Mouse (Mus musculus) intestine, postnatal 0 days (tissue): ENCODE measurements at regions not wholly inside any gene's neighbourhood (a gene's known extent, or its start where the extent isn't known, plus 50 kb on each side); places are given as distances from the start of the nearest gene placed in this dataset.

Experiments
- ATAC-seq: fragments of 200-750 bp; cut with Nextera tagmentation; 2 replicates; pipeline ENCODE4 v1.8.0; 2017; ENCODE audit warnings: mild to moderate bottlenecking, moderate TSS enrichment, moderate library complexity
- H3K27ac ChIP-seq: fragments of 300-500 bp; sonication (generic); 2 replicates; pipeline ENCODE4 v1.5.1; 2014; ENCODE audit warnings: mild to moderate bottlenecking, low read depth, low read length, moderate library complexity
- H3K27me3 ChIP-seq: fragments of 300-500 bp; sonication (generic); replicated peaks from 2 replicates; pipeline ENCODE4 v1.6.1; 2014; ENCODE audit warnings: low read length, mixed read lengths; ENCODE audit not compliant: control insufficient read depth, insufficient read depth
- H3K36me3 ChIP-seq: fragments of 300-500 bp; sonication (generic); 2 replicates; pipeline ENCODE4 v1.6.1; 2014; ENCODE audit warnings: mild to moderate bottlenecking, moderate library complexity; ENCODE audit not compliant: control insufficient read depth, insufficient read depth
- H3K4me1 ChIP-seq: fragments of 300-500 bp; sonication (generic); replicated peaks from 2 replicates; pipeline ENCODE4 v1.6.1; 2014; ENCODE audit warnings: antibody characterized with exemption, low read length, mixed read lengths; ENCODE audit not compliant: control insufficient read depth, insufficient read depth
- H3K4me2 ChIP-seq: fragments of 300-500 bp; sonication (generic); replicated peaks from 2 replicates; pipeline ENCODE4 v1.6.1; 2014; ENCODE audit warnings: low read depth, mild to moderate bottlenecking, moderate library complexity
- H3K4me3 ChIP-seq: fragments of 300-500 bp; sonication (generic); 2 replicates; pipeline ENCODE4 v1.5.1; 2014; ENCODE audit warnings: low read depth, low read length
- H3K9ac ChIP-seq: fragments of 300-500 bp; sonication (generic); 2 replicates; pipeline ENCODE4 v1.6.1; 2014; ENCODE audit warnings: mild to moderate bottlenecking, low read depth, low read length
- H3K9me3 ChIP-seq: fragments of 300-500 bp; sonication (generic); 2 replicates; pipeline ENCODE4 v1.6.1; 2016; ENCODE audit warnings: mixed run types; ENCODE audit not compliant: control insufficient read depth
- CTCF ChIP-seq: sonication (generic); IDR thresholded peaks from 2 replicates; pipeline ENCODE4 v1.5.1; 2016; ENCODE audit warnings: low read depth, mild to moderate bottlenecking, control low read depth, antibody characterized with exemption, moderate library complexity
- WGBS: fragments of 180-500 bp; shearing (Covaris S2); extraction: QIAGEN DNeasy Blood & Tissue Kit; methylation state at CpG from one replicate; pipeline ENCODE4 v1.1.7; 2014; 5-methylcytosine and 5-hydroxymethylcytosine counted together

DNA sequence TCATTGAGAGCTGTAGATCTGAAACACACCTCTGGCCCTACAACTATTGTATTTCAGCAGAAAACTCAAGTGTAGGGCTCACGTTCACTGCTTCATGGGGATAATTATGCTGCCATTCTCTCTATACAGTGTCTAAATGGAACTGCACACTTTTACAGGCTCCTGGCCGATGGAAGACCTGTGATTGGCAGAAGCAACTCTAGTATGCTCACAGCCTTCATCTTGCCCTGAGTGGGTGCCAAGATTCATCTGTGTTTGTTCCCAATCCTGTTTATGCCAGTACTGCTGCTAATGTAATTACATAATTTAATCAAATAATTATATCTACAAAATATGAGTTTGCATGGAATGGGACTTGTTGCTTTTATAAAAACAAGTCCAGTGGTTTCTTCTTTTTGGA is 190.3 kb upstream of the Ppargc1a start:
- ATAC-seq, result no peak
- Histone ChIP-seq H3K9me3 (no peaks in the 10 kb centered on the region), H3K4me1 (no peaks in the 10 kb centered on the region), H3K4me3 (no peak overlapping the region), H3K27me3 (no peaks in the 10 kb centered on the region), H3K36me3 (no peaks in the 10 kb centered on the region), H3K27ac (no peak overlapping the region), H3K4me2 (no peak overlapping the region), H3K9ac (no peak overlapping the region)
- 85% methylated on average over 2 of the region's 2 CpGs for WGBS
- TF ChIP-seq CTCF, result no peak

DNA sequence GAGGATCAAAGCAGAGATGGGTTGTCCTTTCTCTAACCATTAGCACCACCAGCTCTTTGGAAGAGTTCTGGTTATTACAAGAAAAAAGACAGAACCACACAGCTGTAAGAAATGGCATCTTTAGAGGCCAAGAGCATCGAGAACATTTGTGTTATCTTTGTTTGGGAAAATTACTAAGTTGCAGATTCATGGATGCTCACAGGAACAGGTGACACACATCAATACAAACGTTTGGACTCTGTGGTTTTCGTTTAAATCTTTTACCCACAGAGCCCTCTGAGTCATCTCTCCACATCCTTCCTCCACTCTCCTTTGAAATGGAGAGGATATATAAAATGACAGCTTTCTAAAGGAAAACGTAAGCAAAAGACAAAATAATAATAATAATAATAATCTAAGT is 184.5 kb upstream of the Ppargc1a start:
- no peaks in the 10 kb centered on the region for H3K4me1 ChIP-seq
- no peak for ATAC-seq
- 54% methylated on average over 4 of the region's 4 CpGs for WGBS
- no peak for TF ChIP-seq CTCF
- H3K36me3 ChIP-seq, result no peaks in the 10 kb centered on the region
- no peaks in the 10 kb centered on the region for H3K27me3 ChIP-seq
- H3K9me3 ChIP-seq, result no peaks in the 10 kb centered on the region
- no peak overlapping the region for H3K9ac ChIP-seq
- no peak overlapping the region for H3K27ac ChIP-seq
- no peak overlapping the region for H3K4me3 ChIP-seq
- no peak overlapping the region for H3K4me2 ChIP-seq

DNA sequence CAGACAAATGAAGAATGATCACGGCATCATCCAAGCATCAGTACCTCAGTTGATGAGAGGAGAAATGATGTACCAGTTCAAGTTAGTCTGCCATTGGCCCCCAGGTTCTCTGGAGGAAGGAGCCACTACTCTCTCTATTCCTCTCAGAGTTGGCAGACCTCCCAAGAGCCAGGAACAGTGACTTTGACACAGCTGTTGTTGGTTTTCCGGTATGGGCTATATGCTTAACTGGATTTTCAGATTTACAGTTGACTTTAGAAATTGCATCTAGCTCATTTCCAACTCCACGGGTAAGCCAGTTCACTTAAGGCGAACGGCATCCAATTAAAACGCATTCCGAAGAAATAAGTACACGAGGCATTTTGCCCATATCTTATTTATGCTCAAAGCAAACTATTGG is 182.9 kb upstream of the Ppargc1a start:
- no peak overlapping the region for H3K4me2 ChIP-seq
- no peak for ATAC-seq
- WGBS, result 74% methylated on average over 8 of the region's 8 CpGs
- no peak overlapping the region for H3K27ac ChIP-seq
- no peak overlapping the region for H3K9ac ChIP-seq
- H3K4me3 ChIP-seq, result no peak overlapping the region
- H3K4me1 ChIP-seq, result no peaks in the 10 kb centered on the region
- H3K27me3 ChIP-seq, result no peaks in the 10 kb centered on the region
- no peak for TF ChIP-seq CTCF
- no peaks in the 10 kb centered on the region for H3K36me3 ChIP-seq
- H3K9me3 ChIP-seq, result no peaks in the 10 kb centered on the region

DNA sequence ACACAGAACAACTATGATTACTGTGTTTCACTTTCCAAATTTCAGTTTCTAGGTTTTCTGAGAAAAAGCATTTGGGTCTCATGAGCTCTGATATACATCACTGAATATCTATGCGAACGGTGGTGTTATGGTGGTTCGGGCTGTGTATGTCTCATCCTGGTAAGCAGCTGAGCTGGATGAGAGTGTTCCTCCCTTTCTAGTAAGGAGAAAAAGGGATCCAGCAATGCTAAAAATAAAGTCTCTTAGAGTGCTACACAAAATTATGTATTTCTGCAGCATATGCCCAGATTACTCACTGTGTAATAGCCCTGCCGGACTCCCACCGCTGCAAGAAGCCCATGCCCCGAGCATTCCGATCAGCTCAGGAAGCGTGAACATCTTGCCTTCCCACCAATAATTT is 173.4 kb upstream of the Ppargc1a start:
- Histone ChIP-seq H3K4me2 (no peak overlapping the region), H3K9ac (no peak overlapping the region), H3K4me1 (no peaks in the 10 kb centered on the region), H3K4me3 (no peak overlapping the region), H3K9me3 (no peaks in the 10 kb centered on the region), H3K27me3 (no peaks in the 10 kb centered on the region), H3K36me3 (no peaks in the 10 kb centered on the region), H3K27ac (no peak overlapping the region)
- TF ChIP-seq CTCF, result no peak
- WGBS, result 95% methylated on average over 8 of the region's 8 CpGs
- ATAC-seq, result no peak

DNA sequence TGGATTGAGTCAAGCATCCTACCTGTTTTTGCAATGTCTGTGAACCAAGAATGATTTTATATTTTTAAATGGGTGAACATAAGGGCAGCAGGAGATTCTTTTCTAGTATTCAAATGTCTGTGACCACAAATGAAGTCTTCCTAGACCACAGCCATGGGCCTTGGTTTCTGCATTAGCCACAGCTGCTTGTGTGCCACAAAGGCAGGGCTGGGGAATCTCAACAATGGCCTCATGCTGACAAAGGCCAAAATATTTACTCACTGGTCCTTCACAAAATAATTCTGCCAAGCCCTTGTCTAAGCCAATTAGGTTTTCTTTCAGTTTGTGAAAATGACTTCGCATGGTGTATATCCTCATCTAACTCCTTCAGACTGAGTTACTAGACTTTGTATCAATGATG is 162.7 kb upstream of the Ppargc1a start:
- Histone ChIP-seq H3K27ac (no peak overlapping the region), H3K9ac (no peak overlapping the region), H3K4me1 (no peaks in the 10 kb centered on the region), H3K27me3 (no peaks in the 10 kb centered on the region), H3K9me3 (no peaks in the 10 kb centered on the region), H3K4me3 (no peak overlapping the region), H3K36me3 (no peaks in the 10 kb centered on the region), H3K4me2 (no peak overlapping the region)
- TF ChIP-seq CTCF, result no peak
- WGBS, result 86% methylated on average over 1 of the region's 1 CpGs
- ATAC-seq, result no peak

DNA sequence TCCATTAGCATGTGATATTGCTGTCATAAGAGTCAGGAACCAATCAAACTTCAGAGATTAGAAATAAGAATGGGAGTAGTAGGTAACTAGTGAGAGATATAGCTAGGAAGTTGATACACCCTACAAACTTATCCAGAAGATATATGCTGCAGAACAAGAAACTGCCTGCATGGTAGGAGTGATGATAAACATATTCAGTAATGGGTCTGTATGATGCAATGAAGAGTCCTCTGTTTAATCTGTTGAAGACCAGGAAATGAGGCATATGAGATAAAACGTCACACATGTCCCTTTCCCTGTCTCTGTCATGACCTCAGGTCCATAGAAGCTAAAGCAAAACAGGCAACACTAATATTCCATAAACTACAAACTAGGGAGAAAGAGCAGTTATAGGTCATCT is 162.2 kb upstream of the Ppargc1a start:
- no peak overlapping the region for H3K9ac ChIP-seq
- H3K27ac ChIP-seq, result no peak overlapping the region
- ATAC-seq, result no peak
- no peaks in the 10 kb centered on the region for H3K27me3 ChIP-seq
- TF ChIP-seq CTCF, result no peak
- H3K4me1 ChIP-seq, result no peaks in the 10 kb centered on the region
- H3K4me3 ChIP-seq, result no peak overlapping the region
- WGBS, result 61% methylated on average over 1 of the region's 1 CpGs
- no peaks in the 10 kb centered on the region for H3K9me3 ChIP-seq
- no peak overlapping the region for H3K4me2 ChIP-seq
- H3K36me3 ChIP-seq, result no peaks in the 10 kb centered on the region

DNA sequence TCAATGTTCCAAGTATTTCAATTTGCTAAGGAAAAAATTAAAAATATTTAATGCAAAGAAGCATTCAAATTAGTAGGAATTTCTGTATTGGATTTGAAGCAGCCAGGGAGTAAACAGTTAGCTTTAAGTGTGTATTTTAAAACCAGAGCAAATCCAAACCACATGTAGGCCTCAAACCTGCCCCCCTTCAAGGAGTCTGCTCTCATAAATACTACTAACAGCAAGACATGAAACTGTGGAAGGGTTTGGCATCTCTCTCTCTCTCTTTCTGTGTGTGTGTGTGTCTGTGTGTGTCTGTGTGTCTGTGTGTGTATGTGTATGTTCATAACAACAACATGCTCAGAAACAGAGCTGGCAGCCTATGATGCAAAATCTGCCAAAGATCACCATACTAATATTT is 159.2 kb upstream of the Ppargc1a start:
- Histone ChIP-seq H3K9me3 (no peaks in the 10 kb centered on the region), H3K4me1 (no peaks in the 10 kb centered on the region), H3K27ac (no peak overlapping the region), H3K4me2 (no peak overlapping the region), H3K9ac (no peak overlapping the region), H3K27me3 (no peaks in the 10 kb centered on the region), H3K4me3 (no peak overlapping the region), H3K36me3 (no peaks in the 10 kb centered on the region)
- TF ChIP-seq CTCF, result no peak
- no peak for ATAC-seq
